Mouse (Mus musculus) urinary bladder, postnatal 4 days (tissue): ENCODE results near the gene Gm15155.
"Not testable (repeated sequence)": the region's sequence is repeated elsewhere in the genome, so short reads cannot be mapped to it uniquely, and the experiment has no call there.

ENCODE experiments used
- DNase-seq, 2 experiments: peaks; one replicate each; pipeline ENCODE4 v3.0.0; 2021 to 2022; ENCODE audit warnings: low spot score in 2 of 2

Gm15155 gene

GRCm38 (mm10) chrX:155624341-155624841 is at the start of gene Gm15155:
Gene Gm15155, plus strand, starts transcription at chrX:155624741.
- no peak for DNase-seq

DNA sequence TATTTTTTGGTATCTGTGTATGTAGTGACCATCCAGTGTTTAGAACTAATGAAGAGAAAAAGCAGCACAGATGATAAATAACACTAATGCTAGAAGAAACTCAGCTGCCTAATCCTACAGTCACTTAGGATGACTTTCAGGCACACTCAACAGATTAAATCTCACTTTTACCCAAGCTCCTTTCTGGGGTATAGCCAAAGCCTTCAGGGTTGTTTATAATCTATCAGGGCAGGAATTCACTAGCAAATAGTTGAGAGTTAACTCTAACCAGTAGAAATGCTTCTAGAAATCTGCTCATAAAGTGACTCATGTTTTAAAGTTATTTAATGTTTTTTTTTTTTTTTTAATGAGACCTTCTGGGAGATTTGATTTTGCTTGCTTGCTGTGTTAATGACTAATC is 44.8 kb upstream of the Gm15155 start:
- no peak for DNase-seq

- no peak for DNase-seq
Observed at GRCm38 (mm10) chrX:155584586-155584985, 40.0 kb upstream of the Gm15155 start.

DNA sequence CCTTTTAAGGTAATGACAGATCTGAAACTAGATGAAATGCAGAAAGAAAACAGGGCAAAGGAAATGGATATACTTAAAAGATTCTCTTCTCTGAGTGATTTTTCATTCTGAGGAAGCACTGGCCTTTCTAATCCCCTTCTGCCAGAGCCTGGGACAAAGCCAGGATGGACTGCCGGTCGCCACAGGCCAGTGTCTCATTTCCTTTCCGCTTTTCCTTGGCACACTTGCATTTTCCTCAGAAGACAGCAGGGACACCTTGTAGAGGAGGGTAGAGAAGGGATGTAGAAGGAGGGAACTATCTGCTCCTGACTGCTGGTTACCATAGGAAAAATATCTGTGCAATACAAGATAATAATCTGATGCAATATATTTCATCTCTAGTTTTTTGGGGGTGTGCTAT is 33.1 kb upstream of the Gm15155 start:
- no peak for DNase-seq

DNA sequence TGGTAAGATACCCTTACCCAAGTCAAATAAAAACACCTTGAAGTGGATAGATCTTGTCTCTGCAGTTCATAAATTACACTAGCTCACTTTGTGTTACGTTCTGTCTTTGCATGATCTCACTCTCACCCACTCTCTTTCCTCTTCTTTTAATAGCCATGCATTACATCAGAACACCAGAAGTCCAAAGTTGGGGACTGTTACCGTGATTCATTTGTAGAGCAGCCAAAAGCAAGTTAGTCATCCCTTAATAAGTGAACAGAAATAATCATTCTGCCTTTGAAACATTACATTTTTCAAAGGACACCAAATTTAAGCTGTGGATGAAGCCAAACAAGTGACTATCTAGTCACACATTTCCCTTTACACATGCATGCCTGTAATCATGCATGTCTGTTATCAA is 32.1 kb upstream of the Gm15155 start:
- DNase-seq, result no peak

DNA sequence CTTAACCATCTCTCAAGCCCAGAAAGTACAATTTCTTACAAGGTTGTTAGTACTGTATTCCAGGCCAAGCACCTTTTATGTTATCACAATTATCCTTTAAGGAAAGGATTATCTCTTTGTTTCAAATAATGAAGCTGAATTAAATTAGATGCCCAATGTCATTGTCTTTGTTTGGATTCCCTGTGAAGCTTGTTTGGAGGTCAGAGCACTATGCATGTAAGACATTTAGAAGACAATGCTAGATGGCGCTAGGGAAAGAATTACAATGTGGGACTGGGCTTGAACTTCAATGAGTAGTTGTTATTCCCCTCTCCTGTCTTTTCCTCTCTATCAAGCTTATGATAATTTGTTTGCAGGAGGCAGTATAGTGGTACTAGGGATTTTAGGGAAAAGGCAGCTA is 29.9 kb upstream of the Gm15155 start:
- DNase-seq, result no peak

DNA sequence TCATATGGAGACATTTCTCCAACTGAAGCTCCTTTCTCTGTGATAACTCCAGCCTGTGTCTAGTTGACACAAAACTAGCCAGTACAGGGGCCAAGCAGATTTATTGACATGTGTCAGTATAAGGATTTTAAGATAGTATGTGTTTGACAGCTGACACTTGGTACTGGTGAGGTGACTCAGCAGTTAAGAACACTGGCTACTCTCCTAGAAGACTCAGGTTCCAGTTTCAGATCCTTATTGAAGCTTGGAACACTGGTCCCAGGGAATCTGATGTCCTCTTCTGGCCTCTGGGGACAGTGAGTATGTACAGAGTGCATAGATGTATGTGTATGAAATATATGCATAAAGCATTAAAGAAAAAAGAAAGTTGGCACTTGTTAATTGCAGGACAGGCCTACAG is 28.2 kb upstream of the Gm15155 start:
- DNase-seq, result no peak

GRCm38 (mm10) chrX:155601196-155601595 is 23.3 kb upstream of the Gm15155 start:
- DNase-seq, result no peak

GRCm38 (mm10) chrX:155622527-155622926 is 2.0 kb upstream of the Gm15155 start:
- no peak for DNase-seq

DNA sequence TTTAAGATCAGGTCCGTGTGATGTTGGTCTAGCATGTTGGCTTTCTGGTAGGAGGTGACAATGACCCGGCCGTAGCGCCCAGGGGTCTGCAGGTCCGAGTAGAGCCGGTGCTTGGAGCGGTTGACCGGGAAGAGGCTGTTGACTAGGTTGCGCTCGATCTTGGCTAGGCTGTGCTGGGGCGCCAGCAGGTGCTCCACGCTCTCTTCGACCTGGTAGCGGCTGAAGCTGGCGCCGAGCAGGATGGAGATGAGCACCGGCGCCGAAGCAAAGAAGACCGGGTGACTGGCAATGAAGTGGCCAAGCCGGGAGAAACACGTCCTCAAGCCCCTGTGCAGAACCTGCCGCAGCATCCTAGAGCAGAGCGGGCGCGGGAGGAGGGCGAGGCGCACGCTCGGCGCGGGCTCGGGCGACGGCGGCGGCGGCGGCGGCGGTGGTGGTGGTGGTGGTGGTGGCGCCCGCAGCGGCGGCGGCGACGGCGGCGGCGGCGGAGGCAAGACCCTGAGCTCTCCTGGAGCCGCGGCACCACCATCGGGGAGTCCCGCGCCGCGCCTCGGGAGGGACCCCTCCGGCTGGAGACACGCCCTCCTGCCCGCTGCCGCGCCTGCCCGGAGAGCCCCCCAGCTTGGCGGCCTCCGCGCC is 1.5 kb upstream of the Gm15155 start:
- no peak for DNase-seq

GRCm38 (mm10) chrX:155623701-155624281 is 750 bp upstream of the Gm15155 start, which contains the start of gene Ptchd1:
Gene Ptchd1, minus strand, starts transcription at chrX:155623814.
- DNase-seq, result no peak

DNA sequence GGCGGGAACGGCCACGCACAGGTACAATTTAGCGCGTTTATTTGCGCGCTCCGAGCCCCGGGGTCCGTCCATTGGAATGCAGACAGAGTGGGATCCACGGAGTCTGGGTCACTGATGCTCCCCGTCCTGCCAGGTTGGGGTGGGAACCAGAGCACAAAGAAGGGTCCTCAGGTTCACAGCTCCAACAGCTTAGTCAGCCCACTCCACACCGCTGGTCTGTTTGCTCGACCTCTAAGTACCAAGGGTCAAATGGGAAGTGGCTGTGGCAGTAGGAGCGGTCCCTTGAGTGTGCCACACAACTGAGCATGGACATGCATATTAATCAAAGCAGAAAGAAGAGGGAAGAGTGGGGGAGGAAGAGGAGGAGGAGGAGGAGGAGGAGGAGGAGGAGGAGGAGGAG is 354 bp downstream of the Gm15155 start:
- DNase-seq, result no peak

- no peak for DNase-seq
Observed at GRCm38 (mm10) chrX:155625671-155626196, 1.2 kb downstream of the Gm15155 start.

- DNase-seq, result no peak
Observed at GRCm38 (mm10) chrX:155643975-155644374, 19.4 kb downstream of the Gm15155 start.

DNA sequence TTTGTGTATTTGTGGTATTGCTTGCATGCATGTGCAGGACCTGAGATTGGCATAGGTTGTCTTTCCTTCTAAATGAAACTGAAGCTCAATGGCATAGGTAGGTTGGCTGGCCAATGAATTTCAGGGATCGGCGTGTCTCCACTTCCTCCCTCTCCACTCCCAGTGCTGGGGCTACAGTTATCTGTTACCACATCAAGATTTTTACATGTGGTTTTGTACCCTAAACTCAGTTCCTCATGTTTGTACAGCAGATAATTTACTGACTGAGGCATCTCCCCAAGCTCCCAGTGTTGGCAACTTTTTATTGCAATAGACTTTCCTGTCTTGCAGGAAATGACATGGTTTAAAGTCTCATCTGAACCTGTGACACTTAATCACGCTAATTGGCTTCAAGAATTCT is 21.4 kb downstream of the Gm15155 start:
- no peak for DNase-seq

- DNase-seq, result no peak
Observed at GRCm38 (mm10) chrX:155657971-155658370, 33.4 kb downstream of the Gm15155 start.

DNA sequence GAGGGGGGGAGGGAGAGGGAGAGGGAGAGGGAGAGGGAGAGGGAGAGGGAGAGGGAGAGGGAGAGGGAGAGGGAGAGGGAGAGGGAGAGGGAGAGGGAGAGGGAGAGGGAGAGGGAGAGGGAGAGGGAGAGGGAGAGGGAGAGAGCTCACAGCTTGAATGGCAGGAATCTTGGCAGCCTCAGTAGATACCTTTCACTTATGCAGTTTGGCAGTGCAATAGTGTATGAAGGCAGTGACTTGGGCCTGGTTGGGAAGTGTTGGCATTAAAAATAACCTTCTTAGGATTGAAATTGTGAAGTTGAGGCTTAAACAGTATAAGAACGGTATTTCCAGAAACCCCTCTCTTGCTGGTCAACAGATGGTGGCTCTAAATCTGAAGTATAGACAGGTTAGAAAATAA is 65.9 kb downstream of the Gm15155 start:
- DNase-seq, result not testable (repeated sequence)

- DNase-seq, result no peak
Observed at GRCm38 (mm10) chrX:155724157-155724556, 99.6 kb downstream of the Gm15155 start.

- DNase-seq, result no peak
Observed at GRCm38 (mm10) chrX:155728387-155728786, 103.8 kb downstream of the Gm15155 start.

DNA sequence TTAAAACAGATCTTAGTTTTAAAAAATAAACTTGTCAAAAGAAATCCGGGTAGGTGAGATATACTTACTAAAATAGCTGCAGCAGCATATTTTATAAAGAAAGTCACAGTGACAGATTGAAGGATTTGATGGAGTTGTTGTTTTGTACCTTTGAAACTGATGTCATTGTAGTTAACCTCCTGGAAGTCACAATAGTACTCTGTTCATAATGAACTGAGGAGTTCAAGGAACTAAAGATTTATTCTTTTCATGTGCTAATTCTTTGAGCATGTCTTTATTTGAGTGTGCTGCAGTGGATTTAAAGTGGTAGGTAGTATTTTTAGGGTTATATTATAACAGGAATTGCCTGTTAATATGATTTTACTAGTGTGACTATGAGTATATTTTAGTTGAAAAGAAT is 263.6 kb downstream of the Gm15155 start:
- DNase-seq, result no peak

- DNase-seq, result no peak
Observed at GRCm38 (mm10) chrX:155900040-155900439, 275.5 kb downstream of the Gm15155 start.

GRCm38 (mm10) chrX:155901742-155902141 is 277.2 kb downstream of the Gm15155 start:
- no peak for DNase-seq

DNA sequence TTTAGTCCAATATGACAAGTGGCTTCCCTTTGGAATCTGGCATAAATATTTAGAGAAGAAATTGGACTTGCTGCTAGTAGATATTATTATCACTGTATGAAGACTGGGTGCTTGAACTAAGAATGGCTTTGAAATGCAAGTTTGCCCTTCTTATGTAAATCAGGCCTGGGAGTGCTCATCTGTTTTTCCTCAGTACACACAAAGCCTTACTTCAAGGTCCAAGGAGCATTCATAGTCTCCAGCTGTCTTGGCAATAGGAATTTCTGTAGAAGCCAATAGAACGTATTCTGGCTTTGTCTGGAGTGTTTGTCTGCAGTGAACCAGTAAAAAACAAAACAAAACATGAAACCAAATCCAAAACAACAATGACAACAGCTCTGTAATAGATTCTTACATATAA is 278.6 kb downstream of the Gm15155 start:
- no peak for DNase-seq
